Mouse (Mus musculus) ES-E14 (cell line): ENCODE data around the gene Rps13. TPM values are rescaled to one million over a fixed set of nuclear protein-coding genes. Genes with fewer than 3 reads are reported as not detected.

ENCODE experiments used
- DNase-seq: peaks from one replicate; pipeline ENCODE4 v3.0.0-alpha.2; 2013; ENCODE audit warnings: low read depth, low spot score
- H3K27ac ChIP-seq: 2 replicates; pipeline ENCODE4 v1.5.1; 2012; ENCODE audit warnings: low read depth, mild to moderate bottlenecking, low read length, moderate library complexity, mixed read lengths; ENCODE audit not compliant: poor library complexity, insufficient read depth, severe bottlenecking
- H3K36me3 ChIP-seq: 2 replicates; pipeline ENCODE4 v1.6.1; 2012; ENCODE audit warnings: mild to moderate bottlenecking, low read length, moderate library complexity, mixed read lengths; ENCODE audit not compliant: control insufficient read depth, poor library complexity, insufficient read depth, severe bottlenecking
- H3K4me1 ChIP-seq, 2 experiments: fragments of 150-350 bp in 1 of 2; sonication (generic) in 1 of 2; 2 replicates each; pipeline ENCODE4 v1.6.1; 2012; ENCODE audit warnings: low read length in 2 of 2, mild to moderate bottlenecking in 1 of 2, mixed read lengths in 1 of 2; ENCODE audit not compliant: control insufficient read depth in 2 of 2, insufficient read depth in 2 of 2, poor library complexity in 1 of 2
- H3K4me3 ChIP-seq, 2 experiments: fragments of 150-350 bp in 1 of 2; sonication (generic) in 1 of 2; 2 replicates each; pipeline ENCODE4 v1.5.1; 2012; ENCODE audit warnings: low read length in 2 of 2, low read depth in 1 of 2, mild to moderate bottlenecking in 1 of 2, mixed read lengths in 1 of 2; ENCODE audit not compliant: insufficient read depth in 1 of 2, poor library complexity in 1 of 2, severe bottlenecking in 1 of 2
- H3K9ac ChIP-seq: 2 replicates; pipeline ENCODE4 v1.6.1; 2012; ENCODE audit warnings: low read depth, mild to moderate bottlenecking, low read length, mixed read lengths; ENCODE audit not compliant: poor library complexity, insufficient read depth, severe bottlenecking
- H3K9me3 ChIP-seq: fragments of 150-350 bp; sonication (generic); 2 replicates; pipeline ENCODE4 v1.6.1; 2012; ENCODE audit warnings: low read depth, mild to moderate bottlenecking, low read length; ENCODE audit not compliant: control insufficient read depth, insufficient read depth
- CHD2 ChIP-seq: IDR thresholded peaks from 2 replicates; pipeline ENCODE4 v1.6.1; 2014; ENCODE audit warnings: mild to moderate bottlenecking, low read depth, low read length, inconsistent platforms
- HCFC1 ChIP-seq: IDR thresholded peaks from 2 replicates; pipeline ENCODE4 v1.6.1; 2012; ENCODE audit warnings: low read length, inconsistent platforms, borderline replicate concordance; ENCODE audit not compliant: insufficient read depth
- MAFK ChIP-seq: IDR thresholded peaks from 2 replicates; pipeline ENCODE4 v1.6.1; 2014; ENCODE audit warnings: mild to moderate bottlenecking, low read depth, low read length, inconsistent platforms; ENCODE audit not compliant: insufficient read depth
- ZC3H11A ChIP-seq: IDR thresholded peaks from 2 replicates; pipeline ENCODE4 v1.6.1; 2012; ENCODE audit warnings: low read depth, mild to moderate bottlenecking, inconsistent platforms, low read length, borderline replicate concordance
- ZNF384 ChIP-seq: IDR thresholded peaks from 2 replicates; pipeline ENCODE4 v1.6.1; 2012; ENCODE audit warnings: low read depth, low read length, inconsistent platforms
- in situ Hi-C, 2 experiments: fragments of 600-800 bp; cut with MboI; formaldehyde crosslinking; loops; one replicate each; pipeline ENCODE4 v1.15.1; 2025; ENCODE audit warnings: low sequenced_read_pairs in 2 of 2, inconsistent platforms in 1 of 2; ENCODE audit not compliant: unreplicated experiment in 2 of 2
- total RNA-seq: library from RNA; depleted of rRNA; stranded (reverse); fragments of 300-350 nt; gene quantifications from 2 replicates; pipeline ENCODE4 v1.2.3, GENCODE M21; 2012; rRNA removed

The Rps13 gene
- total RNA-seq, 1 experiment = 1,038 TPM

GRCm38 (mm10) chr7:116282755-116283154 is 51.2 kb downstream of the Rps13 start:
- TF ChIP-seq CHD2 = no peak
- no peak for TF ChIP-seq ZNF384
- TF ChIP-seq ZC3H11A = no peak
- TF ChIP-seq MAFK = no peak
- no peak for TF ChIP-seq HCFC1
- Histone ChIP-seq H3K4me1 (peaks cover 5 to 56% of the 10 kb centered on the region in 2 experiments; a peak in 3 of 4 replicates), H3K36me3 (no peaks in the 10 kb centered on the region; the same call in 1 of the 2 replicates), H3K9ac (no peak overlapping the region), H3K4me3 (no peak overlapping the region), H3K9me3 (no peaks in the 10 kb centered on the region), H3K27ac (peak overlapping the region; percentile 15; the same call in 1 of the 2 replicates)
- no peak for DNase-seq
- in situ Hi-C loops = no loop called here

Other genes starting within 250 kb of the Rps13 start
- gene Gm4353, start 249.6 kb downstream of the Rps13 start, total RNA-seq = 1.8 and 4.2 TPM in 2 replicates
- gene Plekha7, start 25.8 kb downstream of the Rps13 start, total RNA-seq = 38.0 and 56.4 TPM in 2 replicates
- gene Pik3c2a, start 109.3 kb upstream of the Rps13 start, total RNA-seq = 22.9 and 36.4 TPM in 2 replicates
- gene Nucb2, start 170.2 kb upstream of the Rps13 start, total RNA-seq = 9.6 and 10.8 TPM in 2 replicates